Mouse (Mus musculus): ENCODE measurements at regions not wholly inside any gene's neighbourhood (a gene's known extent, or its start where the extent isn't known, plus 50 kb on each side); places are given as distances from the start of the nearest gene placed in this dataset.

DNA sequence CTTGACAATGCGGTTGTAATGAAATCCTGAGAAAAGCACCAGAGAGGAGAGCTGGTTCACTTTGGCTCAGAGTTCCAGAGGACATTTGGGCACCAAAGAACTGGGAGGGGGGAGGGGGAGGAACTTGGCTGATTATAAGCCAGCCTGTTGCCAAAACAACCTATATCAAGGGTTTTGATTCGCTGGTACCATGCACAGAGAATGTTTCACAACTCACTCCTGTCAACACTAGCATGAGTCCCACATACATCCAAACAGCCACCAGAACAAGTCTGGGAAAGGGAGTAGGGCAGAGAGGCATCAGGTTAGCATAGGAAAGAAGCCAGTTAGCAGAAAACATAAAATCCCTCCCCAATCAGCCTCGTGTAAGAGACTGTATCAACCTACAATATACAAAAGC is 479.3 kb upstream of the Hs6st1 start:
- no peak for TF ChIP-seq POLR2A (IDR thresholded peaks at IDR 0.05; ENCODE audit: control insufficient read depth, extremely low read depth, insufficient read depth, low read length, poor library complexity)
- TF ChIP-seq CTCF (IDR thresholded peaks at IDR 0.05; ENCODE audit: borderline replicate concordance, control insufficient read depth, extremely low read depth, insufficient read depth, low read length, poor library complexity), result no peak
- Histone ChIP-seq H3K36me3 (ENCODE audit: control insufficient read depth, insufficient read depth, low read length) (no peaks in the 10 kb centered on the region), H3K27me3 (ENCODE audit: control insufficient read depth, insufficient read depth, low read length) (no peaks in the 10 kb centered on the region), H3K27ac (ENCODE audit: control insufficient read depth, insufficient read depth, low read length) (no peak overlapping the region), H3K4me1 (replicated peaks; ENCODE audit: control insufficient read depth, insufficient read depth, low read length) (no peaks in the 10 kb centered on the region), H3K4me3 (ENCODE audit: control insufficient read depth, insufficient read depth, low read length) (no peak overlapping the region)
- DNase-seq, result no peak
- WGBS, result 92% methylated on average over 3 of the region's 3 CpGs

DNA sequence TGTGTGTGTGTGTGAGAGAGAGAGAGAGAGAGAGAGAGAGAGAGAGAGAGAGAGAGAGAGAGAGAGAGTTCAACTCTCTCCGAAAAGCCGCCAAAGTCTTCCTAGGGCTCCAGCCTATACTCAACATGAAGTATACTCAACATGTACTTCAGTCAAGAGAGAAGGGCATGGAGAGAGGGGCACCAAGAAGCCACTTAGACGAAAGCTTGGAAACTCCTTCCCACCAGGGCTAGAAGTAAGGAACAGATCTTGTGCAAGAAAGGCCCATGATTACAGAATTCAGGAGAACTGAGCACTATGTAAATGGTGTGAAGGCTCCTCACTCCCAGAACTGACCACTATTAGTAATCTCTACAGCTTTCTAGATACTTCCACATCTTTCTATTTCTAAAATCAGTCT is 467.4 kb upstream of the Hs6st1 start:
- H3K4me1 ChIP-seq (replicated peaks; ENCODE audit: control insufficient read depth, insufficient read depth, low read length), result no peaks in the 10 kb centered on the region
- H3K4me3 ChIP-seq (ENCODE audit: control insufficient read depth, insufficient read depth, low read length), result no peak overlapping the region
- H3K27me3 ChIP-seq (ENCODE audit: control insufficient read depth, insufficient read depth, low read length), result no peaks in the 10 kb centered on the region
- 95% methylated on average over 3 of the region's 3 CpGs for WGBS
- no peak for TF ChIP-seq POLR2A (IDR thresholded peaks at IDR 0.05; ENCODE audit: control insufficient read depth, extremely low read depth, insufficient read depth, low read length, poor library complexity)
- TF ChIP-seq CTCF (IDR thresholded peaks at IDR 0.05; ENCODE audit: borderline replicate concordance, control insufficient read depth, extremely low read depth, insufficient read depth, low read length, poor library complexity), result no peak
- no peaks in the 10 kb centered on the region for H3K36me3 ChIP-seq (ENCODE audit: control insufficient read depth, insufficient read depth, low read length)
- no peak for DNase-seq
- H3K27ac ChIP-seq (ENCODE audit: control insufficient read depth, insufficient read depth, low read length), result no peak overlapping the region

DNA sequence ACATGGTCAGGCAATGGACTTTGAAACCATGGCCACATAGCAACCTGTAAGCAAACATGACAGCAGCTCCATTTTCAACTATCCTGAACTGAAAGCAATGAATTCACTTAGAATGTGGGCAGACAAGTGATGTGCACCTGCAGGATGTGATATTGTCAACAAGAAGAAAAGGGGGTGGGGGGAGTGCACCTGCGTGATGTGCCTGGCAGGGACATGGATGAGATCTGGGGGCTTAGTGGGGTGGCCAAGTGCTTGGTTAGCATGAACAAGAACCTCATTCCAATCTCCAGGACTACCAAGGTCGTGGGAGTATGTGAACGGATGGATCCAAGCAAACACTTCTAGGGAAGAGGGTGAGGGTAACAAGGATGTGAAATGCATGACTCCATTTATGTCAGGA is 453.1 kb upstream of the Hs6st1 start:
- Histone ChIP-seq H3K27ac (ENCODE audit: control insufficient read depth, insufficient read depth, low read length) (peak overlapping the region; percentile 81), H3K4me1 (replicated peaks; ENCODE audit: control insufficient read depth, insufficient read depth, low read length) (peaks cover 15% of the 10 kb centered on the region), H3K4me3 (ENCODE audit: control insufficient read depth, insufficient read depth, low read length) (no peak overlapping the region), H3K36me3 (ENCODE audit: control insufficient read depth, insufficient read depth, low read length) (no peaks in the 10 kb centered on the region), H3K27me3 (ENCODE audit: control insufficient read depth, insufficient read depth, low read length) (no peaks in the 10 kb centered on the region)
- WGBS, result 61% methylated on average over 3 of the region's 3 CpGs
- TF ChIP-seq POLR2A (IDR thresholded peaks at IDR 0.05; ENCODE audit: control insufficient read depth, extremely low read depth, insufficient read depth, low read length, poor library complexity) (no peak), CTCF (IDR thresholded peaks at IDR 0.05; ENCODE audit: borderline replicate concordance, control insufficient read depth, extremely low read depth, insufficient read depth, low read length, poor library complexity) (no peak)
- peak; percentile 69 for DNase-seq

DNA sequence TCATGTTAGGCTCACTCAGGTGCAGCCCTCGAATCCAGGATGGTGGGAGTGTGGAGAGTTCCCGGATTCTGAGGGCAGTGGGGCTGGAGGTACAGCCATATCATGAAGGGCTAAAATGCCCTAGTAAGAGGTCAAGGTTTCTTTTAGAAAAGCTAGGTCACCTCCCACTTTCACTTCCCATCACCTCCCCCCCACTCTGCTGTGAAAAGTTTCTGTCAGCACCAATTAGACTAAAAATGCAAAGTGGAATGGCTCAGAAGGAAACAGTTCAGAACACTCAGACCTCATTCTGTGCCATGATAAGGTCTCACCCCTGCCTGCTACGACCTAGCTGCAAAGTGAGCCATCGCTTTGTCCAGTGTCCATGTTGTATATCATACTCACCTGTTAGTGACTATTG is 448.7 kb upstream of the Hs6st1 start:
- no peaks in the 10 kb centered on the region for H3K27me3 ChIP-seq (ENCODE audit: control insufficient read depth, insufficient read depth, low read length)
- no peaks in the 10 kb centered on the region for H3K36me3 ChIP-seq (ENCODE audit: control insufficient read depth, insufficient read depth, low read length)
- H3K4me3 ChIP-seq (ENCODE audit: control insufficient read depth, insufficient read depth, low read length), result no peak overlapping the region
- peaks cover 9% of the 10 kb centered on the region for H3K4me1 ChIP-seq (replicated peaks; ENCODE audit: control insufficient read depth, insufficient read depth, low read length)
- no peak for DNase-seq
- no peak overlapping the region for H3K27ac ChIP-seq (ENCODE audit: control insufficient read depth, insufficient read depth, low read length)
- WGBS, result 86% methylated on average over 4 of the region's 4 CpGs
- TF ChIP-seq POLR2A (IDR thresholded peaks at IDR 0.05; ENCODE audit: control insufficient read depth, extremely low read depth, insufficient read depth, low read length, poor library complexity), result no peak
- TF ChIP-seq CTCF (IDR thresholded peaks at IDR 0.05; ENCODE audit: borderline replicate concordance, control insufficient read depth, extremely low read depth, insufficient read depth, low read length, poor library complexity), result no peak

- Histone ChIP-seq H3K27ac (ENCODE audit: control insufficient read depth, insufficient read depth, low read length) (no peak overlapping the region), H3K4me1 (replicated peaks; ENCODE audit: control insufficient read depth, insufficient read depth, low read length) (peaks cover 10% of the 10 kb centered on the region), H3K4me3 (ENCODE audit: control insufficient read depth, insufficient read depth, low read length) (no peak overlapping the region), H3K27me3 (ENCODE audit: control insufficient read depth, insufficient read depth, low read length) (no peaks in the 10 kb centered on the region), H3K36me3 (ENCODE audit: control insufficient read depth, insufficient read depth, low read length) (no peaks in the 10 kb centered on the region)
- 70% methylated on average over 7 of the region's 7 CpGs for WGBS
- no peak for DNase-seq
- TF ChIP-seq CTCF (IDR thresholded peaks at IDR 0.05; ENCODE audit: borderline replicate concordance, control insufficient read depth, extremely low read depth, insufficient read depth, low read length, poor library complexity) (no peak), POLR2A (IDR thresholded peaks at IDR 0.05; ENCODE audit: control insufficient read depth, extremely low read depth, insufficient read depth, low read length, poor library complexity) (no peak)
These were observed 425.6 kb upstream of the Hs6st1 start for GRCm38 (mm10) chr1:35642595-35642994.

DNA sequence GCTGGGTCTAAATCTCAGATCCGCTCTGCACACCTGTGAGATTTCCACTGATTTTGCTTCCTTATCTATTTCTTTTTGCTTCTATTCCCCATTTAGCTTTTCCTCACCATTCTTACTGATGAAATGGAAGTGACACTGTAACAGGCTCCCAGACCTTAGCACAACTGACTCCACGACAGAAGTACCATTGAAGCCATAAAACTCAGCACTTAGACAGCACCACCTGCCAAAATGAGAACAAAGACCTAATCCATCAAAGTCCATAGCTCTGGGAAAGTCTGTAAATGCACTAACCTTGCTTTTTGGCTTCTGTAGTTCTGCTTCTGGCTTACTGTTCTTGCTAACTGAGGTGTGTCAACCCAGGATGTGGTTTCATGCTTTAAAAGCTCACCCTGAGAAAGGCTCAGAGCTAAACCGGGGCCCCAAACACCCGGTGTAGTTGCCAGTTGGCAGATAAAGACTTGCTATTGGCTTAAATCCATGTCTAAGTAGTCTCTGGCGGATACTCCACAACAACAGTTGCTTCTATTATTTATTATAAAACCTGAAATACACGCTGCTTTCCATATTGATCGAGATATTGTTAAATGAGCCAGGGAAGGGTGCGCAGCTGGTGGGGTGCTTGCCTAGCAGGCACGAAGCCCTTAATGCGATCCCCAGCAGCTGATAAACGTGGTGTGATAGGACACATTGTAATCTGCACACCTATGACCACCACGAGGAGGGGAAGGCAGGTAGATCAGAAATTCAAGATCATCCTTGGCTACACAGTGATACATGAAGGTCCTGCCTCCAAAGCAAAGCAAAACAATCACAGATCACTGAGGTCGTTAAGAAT is 414.9 kb upstream of the Hs6st1 start:
- H3K27me3 ChIP-seq (ENCODE audit: control insufficient read depth, insufficient read depth, low read length), result no peaks in the 10 kb centered on the region
- H3K4me1 ChIP-seq (replicated peaks; ENCODE audit: control insufficient read depth, insufficient read depth, low read length), result peaks cover 21% of the 10 kb centered on the region
- WGBS, result 29% methylated on average over 13 of the region's 13 CpGs
- no peak overlapping the region for H3K4me3 ChIP-seq (ENCODE audit: control insufficient read depth, insufficient read depth, low read length)
- H3K27ac ChIP-seq (ENCODE audit: control insufficient read depth, insufficient read depth, low read length), result peak overlapping the region; percentile 91
- TF ChIP-seq CTCF (IDR thresholded peaks at IDR 0.05; ENCODE audit: borderline replicate concordance, control insufficient read depth, extremely low read depth, insufficient read depth, low read length, poor library complexity) (no peak), POLR2A (IDR thresholded peaks at IDR 0.05; ENCODE audit: control insufficient read depth, extremely low read depth, insufficient read depth, low read length, poor library complexity) (no peak)
- H3K36me3 ChIP-seq (ENCODE audit: control insufficient read depth, insufficient read depth, low read length), result no peaks in the 10 kb centered on the region
- DNase-seq, result peak; percentile 77
